Comparison of ENCODE assay signal across 7 mouse cellular contexts in genomic region chr1:172201967-172202880, GRCm38 (mm10). TPM values are rescaled to one million over a fixed set of nuclear protein-coding genes. Genes with fewer than 3 reads are reported as not detected.
DNase-seq lines count a peak whose midpoint lies in the region; ATAC-seq lines count a peak whose summit lies in the region.

No protein-coding gene starts in this region.

- H3K27me3 ChIP-seq in liver, embryonic 12.5 days (replicated peaks) = peaks cover 18% of the 10 kb centered on the region
- H3K27me3 ChIP-seq in liver, embryonic 11.5 days (replicated peaks; ENCODE audit: control insufficient read depth, insufficient read depth, low read length) = no peaks in the 10 kb centered on the region
- no peaks in the 10 kb centered on the region for H3K27me3 ChIP-seq in heart, embryonic 12.5 days (replicated peaks)
- no peaks in the 10 kb centered on the region for H3K27me3 ChIP-seq in midbrain, embryonic 12.5 days

- 49% methylated on average over 14 of the region's 14 CpGs for WGBS in liver, embryonic 12.5 days (ENCODE audit: insufficient replicate concordance)
- WGBS in liver, embryonic 11.5 days = 43% methylated on average over 14 of the region's 14 CpGs
- WGBS in heart, embryonic 12.5 days = 17% methylated on average over 14 of the region's 14 CpGs
- 3% methylated on average over 14 of the region's 14 CpGs for WGBS in midbrain, embryonic 12.5 days

- no peaks in the 10 kb centered on the region for H3K9me3 ChIP-seq in liver, embryonic 12.5 days (replicated peaks)
- no peaks in the 10 kb centered on the region for H3K9me3 ChIP-seq in liver, embryonic 11.5 days (ENCODE audit: control insufficient read depth, low read length)
- no peaks in the 10 kb centered on the region for H3K9me3 ChIP-seq in heart, embryonic 12.5 days (replicated peaks)
- no peaks in the 10 kb centered on the region for H3K9me3 ChIP-seq in midbrain, embryonic 12.5 days

- peaks cover 44% of the 10 kb centered on the region for H3K36me3 ChIP-seq in liver, embryonic 12.5 days
- H3K36me3 ChIP-seq in liver, embryonic 11.5 days (ENCODE audit: control insufficient read depth, insufficient read depth, low read length) = peaks cover 17% of the 10 kb centered on the region
- H3K36me3 ChIP-seq in heart, embryonic 12.5 days = peaks cover 46% of the 10 kb centered on the region
- H3K36me3 ChIP-seq in midbrain, embryonic 12.5 days = peaks cover 32% of the 10 kb centered on the region

- peaks cover 51% of the 10 kb centered on the region for H3K4me1 ChIP-seq in liver, embryonic 12.5 days
- peaks cover 30% of the 10 kb centered on the region for H3K4me1 ChIP-seq in liver, embryonic 11.5 days (replicated peaks; ENCODE audit: control insufficient read depth, insufficient read depth, low read length)
- peaks cover 62% of the 10 kb centered on the region for H3K4me1 ChIP-seq in heart, embryonic 12.5 days (replicated peaks)
- peaks cover 77% of the 10 kb centered on the region for H3K4me1 ChIP-seq in midbrain, embryonic 12.5 days

- DNase-seq in liver, embryonic 11.5 days (ENCODE audit: low spot score) = no peak
- DNase-seq in cerebellum, postnatal 14 days = peak; percentile 87 to 89
- no peak for DNase-seq in adipocyte (ENCODE audit: low spot score)
- DNase-seq in lung, postnatal 25 days (ENCODE audit: low spot score) = no peak

- no peak overlapping the region for H3K9ac ChIP-seq in liver, embryonic 12.5 days
- no peak overlapping the region for H3K9ac ChIP-seq in liver, embryonic 11.5 days (ENCODE audit: low read depth, low read length)
- peak overlapping the region; percentile 42 for H3K9ac ChIP-seq in heart, embryonic 12.5 days
- peak overlapping the region; percentile 50 for H3K9ac ChIP-seq in midbrain, embryonic 12.5 days (replicated peaks)

- H3K4me3 ChIP-seq in liver, embryonic 12.5 days = no peak overlapping the region
- no peak overlapping the region for H3K4me3 ChIP-seq in liver, embryonic 11.5 days (ENCODE audit: low read depth, low read length)
- 0 out of 2 replicates have a peak overlapping the region, but pooled peaks have one; percentile 5 for H3K4me3 ChIP-seq in heart, embryonic 12.5 days
- peak overlapping the region; percentile 28 for H3K4me3 ChIP-seq in midbrain, embryonic 12.5 days

- no peak for ATAC-seq in liver, embryonic 12.5 days
- ATAC-seq in liver, embryonic 11.5 days (replicated peaks; ENCODE audit: low FRiP score) = no peak
- no peak for ATAC-seq in heart, embryonic 12.5 days (ENCODE audit: insufficient number of reproducible peaks, low FRiP score)
- ATAC-seq in midbrain, embryonic 12.5 days (ENCODE audit: low FRiP score, low read depth) = peak; percentile 20

- no peak overlapping the region for H3K4me2 ChIP-seq in liver, embryonic 12.5 days
- H3K4me2 ChIP-seq in liver, embryonic 11.5 days = no peak overlapping the region
- peak overlapping the region; percentile 73 for H3K4me2 ChIP-seq in heart, embryonic 12.5 days
- peak overlapping the region; percentile 95 for H3K4me2 ChIP-seq in midbrain, embryonic 12.5 days (replicated peaks)

- H3K27ac ChIP-seq in liver, embryonic 12.5 days = peak overlapping the region; percentile 12; the same call in 1 of the 2 replicates
- no peak overlapping the region for H3K27ac ChIP-seq in liver, embryonic 11.5 days (ENCODE audit: low read depth, low read length)
- H3K27ac ChIP-seq in heart, embryonic 12.5 days (ENCODE audit: poor library complexity, severe bottlenecking) = peak overlapping the region; percentile 89
- H3K27ac ChIP-seq in midbrain, embryonic 12.5 days (replicated peaks) = peak overlapping the region; percentile 95

RNA-seq across cellular contexts. Expression of gene Pea15a, which starts 4.4 kb away (rescaled TPM):
- polyA plus RNA-seq in liver, embryonic 12.5 days (2016; fragmentation: Nextera tagmentation; extraction: Ambion mirVana) = 25.7 and 26.0 TPM in 2 replicates
- 43.4 and 44.8 TPM in 2 replicates for polyA plus RNA-seq in liver, embryonic 11.5 days (2014; fragmentation: Nextera tagmentation; extraction: Ambion mirVana)
- 156 and 164 TPM in 2 replicates for polyA plus RNA-seq in heart, embryonic 12.5 days (2016; fragmentation: Nextera tagmentation; extraction: Ambion mirVana)
- polyA plus RNA-seq in midbrain, embryonic 12.5 days (2016; fragmentation: Nextera tagmentation; extraction: Ambion mirVana) = 350 and 356 TPM in 2 replicates

RNA-seq across cellular contexts. Expression of gene Casq1, which starts 17.4 kb away (rescaled TPM):
- 0.08 and 0.32 TPM in 2 replicates for polyA plus RNA-seq in liver, embryonic 12.5 days (2016; fragmentation: Nextera tagmentation; extraction: Ambion mirVana)
- polyA plus RNA-seq in liver, embryonic 11.5 days (2014; fragmentation: Nextera tagmentation; extraction: Ambion mirVana) = 2.2 and 4.1 TPM in 2 replicates
- polyA plus RNA-seq in heart, embryonic 12.5 days (2016; fragmentation: Nextera tagmentation; extraction: Ambion mirVana) = 182 and 185 TPM in 2 replicates
- polyA plus RNA-seq in midbrain, embryonic 12.5 days (2016; fragmentation: Nextera tagmentation; extraction: Ambion mirVana) = 1.9 and 2.1 TPM in 2 replicates

RNA-seq across cellular contexts. Expression of gene Dcaf8, which starts 54.3 kb away (rescaled TPM):
- polyA plus RNA-seq in liver, embryonic 12.5 days (2016; fragmentation: Nextera tagmentation; extraction: Ambion mirVana) = 77.8 and 82.3 TPM in 2 replicates
- 89.2 and 102 TPM in 2 replicates for polyA plus RNA-seq in liver, embryonic 11.5 days (2014; fragmentation: Nextera tagmentation; extraction: Ambion mirVana)
- polyA plus RNA-seq in heart, embryonic 12.5 days (2016; fragmentation: Nextera tagmentation; extraction: Ambion mirVana) = 123 and 125 TPM in 2 replicates
- polyA plus RNA-seq in midbrain, embryonic 12.5 days (2016; fragmentation: Nextera tagmentation; extraction: Ambion mirVana) = 130 and 133 TPM in 2 replicates

RNA-seq across cellular contexts. Expression of gene Atp1a4, which starts 56.0 kb away (rescaled TPM):
- not detected in 2 replicates for polyA plus RNA-seq in liver, embryonic 12.5 days (2016; fragmentation: Nextera tagmentation; extraction: Ambion mirVana)
- not detected in 2 replicates for polyA plus RNA-seq in liver, embryonic 11.5 days (2014; fragmentation: Nextera tagmentation; extraction: Ambion mirVana)
- 0.17 and 0.19 TPM in 2 replicates for polyA plus RNA-seq in heart, embryonic 12.5 days (2016; fragmentation: Nextera tagmentation; extraction: Ambion mirVana)
- not detected in 2 replicates for polyA plus RNA-seq in midbrain, embryonic 12.5 days (2016; fragmentation: Nextera tagmentation; extraction: Ambion mirVana)

RNA-seq across cellular contexts. Expression of gene Igsf8, which starts 59.2 kb away (rescaled TPM):
- 19.0 and 20.5 TPM in 2 replicates for polyA plus RNA-seq in liver, embryonic 12.5 days (2016; fragmentation: Nextera tagmentation; extraction: Ambion mirVana)
- polyA plus RNA-seq in liver, embryonic 11.5 days (2014; fragmentation: Nextera tagmentation; extraction: Ambion mirVana) = 32.9 and 33.9 TPM in 2 replicates
- polyA plus RNA-seq in heart, embryonic 12.5 days (2016; fragmentation: Nextera tagmentation; extraction: Ambion mirVana) = 24.0 and 26.1 TPM in 2 replicates
- polyA plus RNA-seq in midbrain, embryonic 12.5 days (2016; fragmentation: Nextera tagmentation; extraction: Ambion mirVana) = 103 and 106 TPM in 2 replicates

Comparison
In these comparisons a context has a peak if more than half of its experiments do, and no peak if none do; other contexts are left out.
1. H3K4me2 ChIP-seq: peak in heart, embryonic 12.5 days (single experiment) and midbrain, embryonic 12.5 days (single experiment); none in liver, embryonic 12.5 days (single experiment) and liver, embryonic 11.5 days (single experiment).
2. H3K4me3 ChIP-seq: peak in heart, embryonic 12.5 days (single experiment) and midbrain, embryonic 12.5 days (single experiment); none in liver, embryonic 12.5 days (single experiment) and liver, embryonic 11.5 days (single experiment).
3. H3K9ac ChIP-seq: peak in heart, embryonic 12.5 days (single experiment) and midbrain, embryonic 12.5 days (single experiment); none in liver, embryonic 12.5 days (single experiment) and liver, embryonic 11.5 days (single experiment).
4. DNase-seq: peak in cerebellum, postnatal 14 days (2 of 2); none in liver, embryonic 11.5 days (single experiment), adipocyte (single experiment) and lung, postnatal 25 days (single experiment).
5. RNA of gene Casq1, which starts 17.4 kb away (polyA plus RNA-seq): 182 to 185 TPM in heart, embryonic 12.5 days; 2.2 to 4.1 TPM in liver, embryonic 11.5 days, 1.9 to 2.1 TPM in midbrain, embryonic 12.5 days and 0.08 to 0.32 TPM in liver, embryonic 12.5 days; every median in the first group is over 10 times any median in the second.